Mouse (Mus musculus) hindbrain, embryonic 14.5 days (tissue): Measurements from ENCODE around the gene 1700029P11Rik. TPM values are rescaled to one million over a fixed set of nuclear protein-coding genes. Genes with fewer than 3 reads are reported as not detected.

Source experiments
- ATAC-seq: fragments of 200-750 bp; cut with Nextera tagmentation; 2 replicates; pipeline ENCODE4 v1.8.0; 2017; ENCODE audit warnings: moderate number of reproducible peaks, mild to moderate bottlenecking, moderate TSS enrichment, moderate library complexity; ENCODE audit not compliant: low FRiP score
- DNase-seq: peaks from one replicate; pipeline ENCODE4 v3.0.0-alpha.2; 2015; ENCODE audit warnings: low spot score
- H3K27ac ChIP-seq: fragments of 300-500 bp; sonication (generic); 2 replicates; pipeline ENCODE4 v1.5.1; 2014; ENCODE audit warnings: mild to moderate bottlenecking, moderate library complexity
- H3K27me3 ChIP-seq: fragments of 300-500 bp; sonication (generic); 2 replicates; pipeline ENCODE4 v1.6.1; 2014; ENCODE audit warnings: mild to moderate bottlenecking, low read length, mixed read lengths; ENCODE audit not compliant: control insufficient read depth, insufficient read depth
- H3K36me3 ChIP-seq: fragments of 300-500 bp; sonication (generic); replicated peaks from 2 replicates; pipeline ENCODE4 v1.6.1; 2014; ENCODE audit not compliant: control insufficient read depth, insufficient read depth
- H3K4me1 ChIP-seq: fragments of 300-500 bp; sonication (generic); replicated peaks from 2 replicates; pipeline ENCODE4 v1.6.1; 2014; ENCODE audit warnings: antibody characterized with exemption, low read length, mixed read lengths; ENCODE audit not compliant: control insufficient read depth, insufficient read depth
- H3K4me2 ChIP-seq: fragments of 300-500 bp; sonication (generic); replicated peaks from 2 replicates; pipeline ENCODE4 v1.6.1; 2014; ENCODE audit warnings: mild to moderate bottlenecking, moderate library complexity
- H3K4me3 ChIP-seq: fragments of 300-500 bp; sonication (generic); replicated peaks from 2 replicates; pipeline ENCODE4 v1.5.1; 2014; ENCODE audit warnings: mild to moderate bottlenecking, low read length
- H3K9ac ChIP-seq: fragments of 300-500 bp; sonication (generic); 2 replicates; pipeline ENCODE4 v1.6.1; 2014
- H3K9me3 ChIP-seq: fragments of 300-500 bp; sonication (generic); 2 replicates; pipeline ENCODE4 v1.6.1; 2016; ENCODE audit warnings: low read length; ENCODE audit not compliant: control insufficient read depth
- WGBS: fragments of 180-500 bp; shearing (Covaris S2); extraction: QIAGEN DNeasy Blood & Tissue Kit; methylation state at CpG from one replicate; pipeline ENCODE4 v1.1.7; 2014; 5-methylcytosine and 5-hydroxymethylcytosine counted together
- polyA plus RNA-seq: library from polyadenylated mRNA; unstranded; fragments of >200 nt; fragmentation: Nextera tagmentation; extraction: Ambion mirVana; gene quantifications from 2 replicates; pipeline ENCODE4 v1.2.1, GENCODE M21; 2014

Gene 1700029P11Rik
- polyA plus RNA-seq, 1 experiment from 2014 or later: not detected

- DNase-seq (no peak), ATAC-seq (no peak)
- Histone ChIP-seq H3K27me3 (no peaks in the 10 kb centered on the region), H3K4me3 (no peak overlapping the region), H3K36me3 (no peaks in the 10 kb centered on the region), H3K9ac (no peak overlapping the region), H3K27ac (peak overlapping the region; percentile 20; the same call in 1 of the 2 replicates), H3K9me3 (no peaks in the 10 kb centered on the region), H3K4me2 (no peak overlapping the region), H3K4me1 (no peaks in the 10 kb centered on the region; the same call in 1 of the 2 replicates)
- WGBS: 51% methylated on average over 2 of the region's 2 CpGs
Observed at GRCm38 (mm10) chr15:81985267-81986161, 5.2 kb downstream of the 1700029P11Rik start.

GRCm38 (mm10) chr15:81987646-81988045 lies 7.3 kb downstream of the 1700029P11Rik start, which contains the start of gene Xrcc6:
Xrcc6 (plus strand) TSS chr15:81987835.
- no peak for ATAC-seq

GRCm38 (mm10) chr15:81989371-81990062 lies 9.2 kb downstream of the 1700029P11Rik start:
- 43% methylated on average over 11 of the region's 11 CpGs for WGBS
- H3K9me3 ChIP-seq: no peaks in the 10 kb centered on the region
- no peaks in the 10 kb centered on the region; the same call in 1 of the 2 replicates for H3K4me1 ChIP-seq
- ATAC-seq (peak; percentile 66; the same call in 1 of the 2 replicates), DNase-seq (peak; percentile 91)
- no peaks in the 10 kb centered on the region for H3K27me3 ChIP-seq
- peaks cover 19% of the 10 kb centered on the region for H3K36me3 ChIP-seq
- no peak overlapping the region for H3K9ac ChIP-seq
- H3K4me3 ChIP-seq: no peak overlapping the region
- H3K4me2 ChIP-seq: no peak overlapping the region
- H3K27ac ChIP-seq: peak overlapping the region; percentile 43; the same call in 1 of the 2 replicates

More at GRCm38 (mm10) chr15:81987646-81988045, 7.3 kb downstream of the 1700029P11Rik start, which contains the start of gene Xrcc6:
- H3K36me3 ChIP-seq: peaks cover 2% of the 10 kb centered on the region
- H3K27me3 ChIP-seq: no peaks in the 10 kb centered on the region
- no peaks in the 10 kb centered on the region for H3K9me3 ChIP-seq
- H3K4me1 ChIP-seq: no peaks in the 10 kb centered on the region; the same call in 1 of the 2 replicates
- H3K4me2 ChIP-seq: no peak within 1 kb of the TSS
- no peak within 1 kb of the TSS for H3K27ac ChIP-seq
- DNase-seq: no peak
- WGBS: 85% methylated on average over 3 of the region's 3 CpGs
- H3K4me3 ChIP-seq: no peak within 1 kb of the TSS
- H3K9ac ChIP-seq: no peak within 1 kb of the TSS

GRCm38 (mm10) chr15:81990549-81990948 lies 10.2 kb downstream of the 1700029P11Rik start:
- DNase-seq (no peak), ATAC-seq (no peak)
- no peak overlapping the region for H3K27ac ChIP-seq
- H3K4me2 ChIP-seq: no peak overlapping the region
- 60% methylated on average over 7 of the region's 7 CpGs for WGBS
- H3K9me3 ChIP-seq: no peaks in the 10 kb centered on the region
- H3K4me1 ChIP-seq: no peaks in the 10 kb centered on the region; the same call in 1 of the 2 replicates
- H3K27me3 ChIP-seq: no peaks in the 10 kb centered on the region
- no peak overlapping the region for H3K4me3 ChIP-seq
- H3K36me3 ChIP-seq: peaks cover 29% of the 10 kb centered on the region
- no peak overlapping the region for H3K9ac ChIP-seq

- no peak overlapping the region for H3K4me2 ChIP-seq
- no peaks in the 10 kb centered on the region for H3K9me3 ChIP-seq
- DNase-seq: no peak
- ATAC-seq: no peak
- H3K9ac ChIP-seq: no peak overlapping the region
- peaks cover 63% of the 10 kb centered on the region for H3K36me3 ChIP-seq
- WGBS: 86% methylated on average over 6 of the region's 6 CpGs
- H3K27me3 ChIP-seq: no peaks in the 10 kb centered on the region
- H3K4me1 ChIP-seq: no peaks in the 10 kb centered on the region; the same call in 1 of the 2 replicates
- H3K27ac ChIP-seq: no peak overlapping the region
- H3K4me3 ChIP-seq: no peak overlapping the region
Observed at GRCm38 (mm10) chr15:81993992-81994391, 13.7 kb downstream of the 1700029P11Rik start.

GRCm38 (mm10) chr15:82004257-82004656 lies 23.9 kb downstream of the 1700029P11Rik start:
- Histone ChIP-seq H3K9ac (no peak overlapping the region), H3K36me3 (peaks cover 45% of the 10 kb centered on the region), H3K4me3 (no peak overlapping the region), H3K27me3 (no peaks in the 10 kb centered on the region), H3K27ac (no peak overlapping the region), H3K9me3 (no peaks in the 10 kb centered on the region), H3K4me2 (no peak overlapping the region), H3K4me1 (no peaks in the 10 kb centered on the region)
- 89% methylated on average over 8 of the region's 8 CpGs for WGBS
- DNase-seq (no peak), ATAC-seq (no peak)

- DNase-seq (no peak), ATAC-seq (no peak)
- Histone ChIP-seq H3K9me3 (no peaks in the 10 kb centered on the region), H3K4me2 (no peak overlapping the region), H3K9ac (no peak overlapping the region), H3K27ac (no peak overlapping the region), H3K4me3 (no peak overlapping the region), H3K4me1 (peaks cover 18% of the 10 kb centered on the region; the same call in 1 of the 2 replicates), H3K36me3 (no peaks in the 10 kb centered on the region), H3K27me3 (no peaks in the 10 kb centered on the region)
- WGBS: 96% methylated on average over 6 of the region's 6 CpGs
Observed at GRCm38 (mm10) chr15:82011947-82012346, 31.6 kb downstream of the 1700029P11Rik start.

- DNase-seq (no peak), ATAC-seq (no peak)
- Histone ChIP-seq H3K9ac (peak overlapping the region; percentile 93), H3K4me3 (peak overlapping the region; percentile 94), H3K36me3 (0 out of 2 replicates have a peak, but pooled peaks cover 6% of the 10 kb centered on the region), H3K27me3 (no peaks in the 10 kb centered on the region), H3K27ac (no peak overlapping the region), H3K9me3 (no peaks in the 10 kb centered on the region), H3K4me1 (peaks cover 19% of the 10 kb centered on the region; the same call in 1 of the 2 replicates), H3K4me2 (peak overlapping the region; percentile 62)
- 20% methylated on average over 9 of the region's 9 CpGs for WGBS
Observed at GRCm38 (mm10) chr15:82014745-82015391, 34.5 kb downstream of the 1700029P11Rik start.
